Mouse (Mus musculus): Measurements from ENCODE around the gene H2-Q10.
"Not testable (repeated sequence)": the region's sequence is repeated elsewhere in the genome, so short reads cannot be mapped to it uniquely, and the experiment has no call there.

DNA sequence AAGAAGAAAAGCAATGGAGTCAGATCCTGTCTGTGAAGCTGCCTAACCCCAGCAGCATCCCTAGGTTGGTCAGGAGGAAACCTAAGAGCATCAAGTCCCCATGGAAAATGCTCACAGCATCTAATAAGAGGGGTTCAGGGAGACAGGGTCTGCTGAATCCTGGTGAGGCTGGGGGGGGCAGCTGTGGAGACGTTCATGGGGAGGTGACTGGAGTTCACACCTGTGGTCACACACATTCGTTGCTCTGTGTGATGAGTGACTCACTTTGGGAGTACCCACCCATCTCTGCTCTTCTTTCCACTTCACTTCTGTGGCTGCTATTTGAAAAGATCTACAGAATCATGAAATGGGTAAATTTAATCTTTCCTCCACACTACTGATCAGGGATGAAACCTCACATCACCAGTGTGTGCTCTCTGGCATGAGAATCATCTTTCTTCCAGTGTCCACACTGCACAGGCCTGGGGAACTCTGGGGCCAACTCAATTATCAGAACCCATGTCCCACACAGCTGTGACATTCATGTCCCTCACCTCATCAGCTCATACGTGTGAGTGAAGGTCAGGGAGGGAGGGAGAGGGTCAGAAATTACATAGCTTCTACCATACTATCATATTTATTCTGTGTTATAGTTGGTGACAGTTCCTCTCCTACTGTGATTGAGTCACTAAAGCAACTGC, 46.6 kb upstream of the H2-Q10 start:
- not testable (repeated sequence) for TF ChIP-seq CTCF (IDR thresholded peaks at IDR 0.05; ENCODE audit: low read depth, low read length); EP300 (IDR thresholded peaks at IDR 0.05; ENCODE audit: insufficient read depth, low read depth, low read length); POLR2A (IDR thresholded peaks at IDR 0.05; ENCODE audit: insufficient read depth, low read length)

Measured in ES-Bruce4 (cell line).